Mouse (Mus musculus) frontal cortex, postnatal 36 days (tissue): ENCODE measurements at regions not wholly inside any gene's neighbourhood (a gene's known extent, or its start where the extent isn't known, plus 50 kb on each side); places are given as distances from the start of the nearest gene placed in this dataset.

Experiments
- DNase-seq, 2 experiments: peaks; one replicate each; pipeline ENCODE4 v3.0.0; 2022; ENCODE audit warnings: low spot score in 2 of 2

DNA sequence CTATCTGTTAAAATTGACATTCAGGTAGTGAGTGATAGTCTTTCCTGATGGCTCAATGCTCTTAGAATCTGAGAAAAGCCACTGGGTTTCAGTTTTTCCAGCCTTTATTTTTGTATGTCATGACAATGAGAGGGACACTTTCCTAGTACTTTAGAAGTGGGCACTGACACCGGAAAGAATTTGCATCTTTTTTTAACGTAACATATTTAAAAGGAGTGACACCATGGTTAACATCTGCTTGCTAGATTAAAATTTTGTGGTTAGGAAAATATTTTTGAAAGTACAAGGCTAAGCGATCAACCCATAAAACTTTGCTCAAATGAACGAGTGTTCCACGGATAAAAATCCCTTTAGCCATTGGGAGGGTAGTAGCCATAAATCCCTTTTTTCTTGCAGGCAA lies 174.7 kb downstream of the 1700129C05Rik start:
- DNase-seq, result no peak

DNA sequence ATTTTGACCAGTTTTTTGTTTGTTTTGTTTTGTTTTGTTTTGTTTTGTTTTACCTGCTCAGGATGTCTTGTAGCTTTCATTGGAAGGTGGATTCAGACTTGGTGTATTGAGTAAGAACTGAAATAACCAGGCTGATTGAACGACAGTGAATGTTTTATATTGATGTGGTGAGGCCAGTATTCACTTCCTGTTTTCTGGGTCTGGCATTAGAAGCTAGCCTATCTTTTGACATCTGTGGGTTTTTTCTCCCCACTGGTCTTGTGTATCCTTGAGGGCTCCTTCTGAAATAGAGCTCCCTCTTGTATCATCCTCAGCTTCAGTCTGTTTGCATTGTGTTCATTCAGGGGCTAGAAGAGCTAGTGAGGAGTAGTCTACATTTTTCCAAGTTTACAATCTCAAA lies 175.5 kb downstream of the 1700129C05Rik start:
- DNase-seq, result no peak

DNA sequence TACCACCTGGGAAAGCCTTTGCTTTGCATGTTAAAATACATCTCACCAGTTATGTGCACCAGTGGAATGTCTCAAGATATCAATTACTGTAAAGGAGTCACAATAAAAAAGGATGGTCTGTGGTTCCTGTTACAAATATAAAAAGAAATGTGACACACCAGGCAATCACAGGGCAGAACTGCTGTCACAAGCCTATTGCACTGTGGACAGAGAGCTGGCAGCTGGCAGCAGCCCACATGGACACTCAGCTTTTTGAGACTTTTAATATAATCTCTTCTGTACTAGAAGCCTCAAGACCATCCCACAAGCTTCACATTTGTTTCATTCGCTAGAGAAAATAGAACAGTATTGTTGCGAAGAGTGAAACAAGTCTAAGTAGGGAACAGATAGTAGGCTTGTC lies 197.7 kb downstream of the 1700129C05Rik start:
- peak in 1 of 2 experiments; percentile 7 for DNase-seq

DNA sequence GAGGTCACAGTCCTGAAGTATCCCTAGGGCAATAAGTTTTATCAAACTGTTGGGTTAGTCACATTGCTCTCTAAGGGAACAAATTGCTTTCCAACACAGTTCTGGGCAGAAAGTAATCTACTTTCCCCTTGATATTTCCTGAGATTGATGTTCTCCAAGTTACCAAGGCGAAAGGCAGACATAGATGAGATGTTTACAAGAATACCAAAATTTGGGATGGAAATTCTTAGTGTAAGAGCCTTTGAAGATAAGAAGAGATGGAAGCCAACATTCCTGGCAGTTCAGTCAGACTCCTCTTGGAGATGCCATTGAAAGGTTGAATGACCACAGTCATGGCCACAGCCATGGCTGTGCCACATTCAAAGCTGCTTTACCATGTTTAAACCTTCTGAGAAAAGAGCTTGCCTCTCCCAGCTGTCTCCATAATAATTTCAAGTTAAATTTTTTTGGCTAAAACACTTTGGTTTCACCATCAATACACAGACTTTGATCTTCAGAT lies 199.4 kb downstream of the 1700129C05Rik start:
- DNase-seq, result no peak

DNA sequence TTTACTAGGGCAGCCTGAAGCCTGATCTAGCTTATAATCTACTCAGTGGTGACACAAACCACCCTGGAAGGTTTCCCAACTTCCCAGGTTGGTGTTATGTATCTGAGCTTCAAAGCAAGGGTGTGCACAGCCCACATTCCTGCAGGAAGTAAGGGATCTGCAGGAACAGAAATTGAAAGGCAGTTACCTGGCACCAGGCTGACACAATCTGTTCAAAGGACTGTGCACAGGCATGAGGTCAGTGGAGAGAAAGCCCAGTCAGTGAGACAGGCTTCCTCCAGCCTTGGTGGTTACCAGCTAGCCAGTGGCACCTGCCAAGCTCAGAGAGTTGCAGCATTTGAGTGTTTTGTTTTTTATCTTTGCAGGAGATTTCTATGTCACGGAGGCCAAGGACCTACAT lies 203.6 kb downstream of the 1700129C05Rik start:
- no peak for DNase-seq

DNA sequence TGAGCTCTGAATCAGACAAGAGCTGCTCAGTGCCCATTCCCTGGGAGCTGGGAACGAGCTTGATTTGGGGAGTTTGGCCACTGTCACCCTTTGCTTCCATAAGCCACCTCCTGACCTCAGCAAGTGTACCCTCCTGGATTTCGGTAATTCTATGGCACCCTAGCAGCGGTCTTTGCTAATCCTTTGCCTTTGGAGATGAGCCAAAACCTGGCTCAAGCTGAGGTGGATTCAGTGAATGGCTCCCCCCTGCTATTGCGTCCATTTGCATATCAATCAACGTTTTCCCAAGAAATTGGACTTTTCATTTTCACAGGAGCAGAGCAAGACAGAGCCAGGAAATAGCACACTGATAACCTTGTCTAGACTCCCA lies 204.1 kb downstream of the 1700129C05Rik start:
- DNase-seq, result no peak

DNA sequence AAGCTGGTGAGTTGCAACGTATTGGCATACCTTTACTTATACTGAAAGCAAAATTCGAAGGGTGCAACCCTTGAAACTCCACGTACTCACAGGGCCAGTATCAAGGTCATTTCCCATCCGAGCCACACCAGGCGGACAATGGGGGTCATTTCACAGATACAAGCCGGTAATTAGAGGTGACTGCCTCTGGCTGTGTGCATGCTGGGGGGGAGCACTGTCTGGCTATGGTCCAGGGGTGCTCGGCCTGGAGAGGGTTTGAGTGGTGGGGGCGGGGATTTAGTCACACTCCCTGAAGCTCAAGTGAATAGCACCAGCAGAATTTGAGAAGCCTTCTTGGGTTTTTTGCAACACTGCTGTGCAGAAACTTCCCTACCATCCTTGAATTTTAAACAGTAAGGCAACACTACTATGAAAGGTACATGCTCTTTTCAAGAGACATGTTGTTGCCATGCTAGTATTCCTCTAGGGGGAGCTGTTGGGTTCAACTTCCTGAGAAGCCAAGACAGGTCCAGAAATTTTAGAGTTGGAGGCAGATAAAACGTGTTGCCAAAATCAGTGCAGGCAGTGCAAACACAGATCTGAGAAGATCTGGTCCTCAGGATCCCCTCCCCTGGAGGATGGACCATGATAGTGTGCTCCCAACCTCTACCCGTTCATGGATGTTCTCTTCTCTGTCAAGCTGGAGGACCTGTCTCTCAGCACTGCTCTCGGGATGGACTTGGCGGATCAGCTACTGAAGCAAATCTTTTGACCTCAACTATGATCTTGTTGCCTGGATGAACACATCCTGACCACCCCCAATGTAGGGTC lies 204.7 kb downstream of the 1700129C05Rik start:
- no peak for DNase-seq

DNA sequence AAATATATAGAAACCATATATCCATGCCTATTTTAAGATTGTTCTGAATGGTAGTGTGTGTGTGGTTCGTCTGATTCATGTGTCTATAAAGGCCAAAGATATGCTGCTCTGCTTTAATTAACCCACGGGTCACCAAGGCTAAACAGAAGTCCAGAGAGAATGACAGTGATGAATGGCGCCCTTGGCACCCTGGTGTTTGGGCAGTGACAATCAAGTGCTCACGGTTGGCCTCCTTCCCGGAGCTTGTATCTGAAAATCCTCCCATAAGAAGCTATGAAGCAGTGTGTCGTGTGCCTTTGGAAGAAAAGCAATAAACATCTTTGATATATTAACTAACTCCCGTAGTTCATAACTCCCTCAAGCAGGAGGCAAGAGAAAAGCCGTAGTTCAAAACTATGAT lies 205.4 kb downstream of the 1700129C05Rik start:
- no peak for DNase-seq

DNA sequence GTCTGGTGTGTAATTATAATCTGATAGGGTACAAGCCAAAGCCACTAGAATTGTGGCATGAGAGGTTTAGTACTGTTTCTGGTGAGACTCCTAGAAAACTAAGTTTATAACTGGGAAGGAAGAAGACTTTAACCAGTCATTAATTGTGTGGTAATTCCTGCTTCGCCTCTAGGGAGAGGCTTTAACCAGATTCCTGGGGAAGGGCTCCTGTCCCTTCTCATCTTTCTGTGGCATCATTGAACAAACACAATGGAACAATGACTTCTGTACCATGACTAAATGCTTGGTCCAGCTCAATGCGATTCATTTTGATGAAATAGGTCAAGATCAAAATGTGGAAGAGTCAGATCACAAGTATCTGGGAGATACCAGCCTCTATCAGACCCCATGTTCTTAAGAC lies 206.6 kb downstream of the 1700129C05Rik start:
- DNase-seq, result no peak

DNA sequence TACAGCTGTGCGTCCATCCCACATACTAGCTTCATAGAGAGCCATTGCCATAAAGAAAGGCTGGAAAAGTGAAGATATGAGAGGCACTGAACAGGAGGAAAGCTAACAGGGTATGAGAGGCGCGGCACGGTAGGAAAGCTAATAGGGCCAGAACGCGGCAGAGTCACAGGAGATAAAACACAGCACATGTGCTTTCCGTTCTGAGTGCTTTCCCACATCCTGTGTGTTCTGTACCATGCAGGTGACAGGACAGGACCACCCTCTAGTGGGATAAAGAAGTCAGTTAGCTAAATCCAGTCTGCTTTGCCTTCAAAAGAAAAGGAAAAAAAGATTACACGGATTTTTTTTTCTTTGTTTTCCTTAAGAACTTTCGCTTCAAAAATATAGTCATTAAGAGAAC lies 224.8 kb downstream of the 1700129C05Rik start:
- no peak for DNase-seq

DNA sequence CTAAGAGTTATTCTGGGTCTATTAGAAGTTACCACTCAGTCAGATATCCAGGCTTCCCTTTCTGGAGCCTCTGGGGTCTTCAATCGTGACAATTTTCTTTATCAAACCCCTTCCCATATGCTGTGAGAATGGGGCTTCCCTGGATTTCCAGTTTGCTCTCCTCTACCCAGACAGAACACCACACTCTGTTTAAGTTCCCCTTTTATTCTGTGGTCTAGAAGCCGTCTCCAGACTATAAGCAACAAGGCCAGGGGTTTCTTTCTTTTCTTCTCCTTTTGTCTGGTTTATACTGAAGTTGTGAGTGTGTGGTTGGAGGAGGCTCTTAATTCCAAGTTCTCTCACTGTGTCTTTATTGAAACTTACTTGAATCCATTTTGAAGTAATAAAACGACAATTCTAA lies 225.5 kb downstream of the 1700129C05Rik start:
- no peak for DNase-seq

DNA sequence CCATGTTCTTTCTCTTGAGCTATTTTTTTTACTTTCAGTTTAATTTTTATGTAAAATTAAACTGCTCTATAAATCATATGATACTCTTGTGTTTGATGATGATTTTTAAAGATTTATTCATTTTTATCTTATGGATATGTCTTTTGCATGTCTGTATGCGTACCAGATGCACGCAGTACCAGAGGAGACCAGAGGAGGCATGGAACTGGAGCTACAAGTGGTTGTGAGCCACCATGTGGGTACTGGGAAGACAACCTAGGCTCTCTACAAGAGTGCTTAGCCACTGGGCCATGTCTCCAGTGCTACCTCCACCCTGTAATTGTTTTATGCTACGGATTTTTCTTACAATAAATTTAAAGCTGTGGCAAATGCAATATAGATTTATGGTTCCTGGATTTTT lies 227.8 kb downstream of the 1700129C05Rik start:
- no peak for DNase-seq

DNA sequence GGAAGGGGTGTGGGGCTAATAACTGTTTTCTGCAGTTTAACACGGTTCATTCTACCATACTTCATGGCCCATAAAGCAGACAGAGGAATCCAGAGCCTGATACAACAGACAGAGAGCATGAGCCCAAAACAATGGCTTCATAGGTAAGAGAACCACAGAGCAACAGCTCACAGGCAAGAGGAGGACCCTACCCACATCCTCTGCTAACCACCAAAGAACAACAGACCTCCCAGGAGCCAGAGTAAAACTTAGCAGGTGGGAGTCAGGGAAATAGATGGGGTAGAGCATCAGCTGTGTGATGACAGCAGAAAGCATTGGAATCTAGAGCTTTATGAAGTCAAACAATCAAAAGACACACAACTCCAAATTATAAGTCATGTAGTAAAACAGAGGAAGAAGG lies 231.8 kb downstream of the 1700129C05Rik start:
- DNase-seq, result no peak

DNA sequence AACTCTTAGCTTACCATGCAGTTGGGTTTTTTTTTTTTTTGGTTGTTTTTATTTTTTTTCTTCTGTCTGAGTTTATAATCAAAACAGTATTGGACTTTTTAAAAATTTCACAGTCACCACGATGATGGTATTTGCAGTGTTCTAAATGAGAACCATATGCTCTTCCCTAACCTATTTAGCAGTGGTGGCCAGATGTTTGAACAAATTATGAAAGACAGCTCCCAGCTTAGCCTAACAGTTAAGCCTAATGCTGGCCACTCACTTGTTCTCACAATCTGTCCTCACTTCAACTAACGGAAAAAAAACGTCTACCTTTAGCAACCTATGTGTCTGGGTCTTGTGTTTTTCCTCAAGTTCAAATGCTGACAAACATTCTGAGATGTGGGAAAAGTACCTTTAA lies 234.8 kb downstream of the 1700129C05Rik start:
- no peak for DNase-seq

DNA sequence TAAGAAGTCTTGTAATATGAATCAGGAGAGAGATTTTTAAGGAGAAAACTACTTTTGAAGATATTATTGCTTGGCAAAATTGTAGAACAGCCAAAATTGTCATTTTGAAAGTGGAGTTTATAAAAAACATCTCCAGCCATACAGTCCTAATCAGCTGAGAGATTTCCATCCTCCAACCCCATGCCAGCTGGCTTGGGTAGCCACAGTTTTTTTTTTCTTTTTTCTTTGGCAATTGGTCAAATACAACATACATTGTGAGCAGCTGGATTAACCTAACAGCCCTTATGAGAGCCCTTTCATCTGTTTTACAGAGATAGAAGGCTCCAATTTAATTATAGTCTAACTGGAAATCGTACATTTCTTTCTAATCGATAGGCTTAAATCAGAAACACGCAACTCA lies 235.3 kb downstream of the 1700129C05Rik start:
- DNase-seq, result no peak

DNA sequence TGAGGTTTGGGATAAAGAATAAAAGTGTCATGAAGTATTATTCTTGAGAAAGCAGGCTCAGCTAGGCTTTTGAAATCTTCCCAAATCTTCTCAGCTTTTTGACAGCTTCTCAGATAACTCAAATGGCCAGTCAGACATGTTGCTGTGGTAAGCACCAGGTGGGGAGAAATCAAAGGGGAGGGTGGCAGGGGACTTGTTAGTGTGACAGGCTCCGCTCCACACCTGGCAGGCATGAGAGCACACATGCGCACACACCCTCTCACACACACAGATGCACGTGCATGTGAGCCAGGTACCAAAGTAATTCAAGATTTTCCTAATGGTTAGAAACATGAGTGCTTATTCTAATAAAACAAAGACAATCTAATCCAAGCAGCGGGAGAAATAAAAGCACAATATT lies 236.1 kb downstream of the 1700129C05Rik start:
- DNase-seq, result no peak

DNA sequence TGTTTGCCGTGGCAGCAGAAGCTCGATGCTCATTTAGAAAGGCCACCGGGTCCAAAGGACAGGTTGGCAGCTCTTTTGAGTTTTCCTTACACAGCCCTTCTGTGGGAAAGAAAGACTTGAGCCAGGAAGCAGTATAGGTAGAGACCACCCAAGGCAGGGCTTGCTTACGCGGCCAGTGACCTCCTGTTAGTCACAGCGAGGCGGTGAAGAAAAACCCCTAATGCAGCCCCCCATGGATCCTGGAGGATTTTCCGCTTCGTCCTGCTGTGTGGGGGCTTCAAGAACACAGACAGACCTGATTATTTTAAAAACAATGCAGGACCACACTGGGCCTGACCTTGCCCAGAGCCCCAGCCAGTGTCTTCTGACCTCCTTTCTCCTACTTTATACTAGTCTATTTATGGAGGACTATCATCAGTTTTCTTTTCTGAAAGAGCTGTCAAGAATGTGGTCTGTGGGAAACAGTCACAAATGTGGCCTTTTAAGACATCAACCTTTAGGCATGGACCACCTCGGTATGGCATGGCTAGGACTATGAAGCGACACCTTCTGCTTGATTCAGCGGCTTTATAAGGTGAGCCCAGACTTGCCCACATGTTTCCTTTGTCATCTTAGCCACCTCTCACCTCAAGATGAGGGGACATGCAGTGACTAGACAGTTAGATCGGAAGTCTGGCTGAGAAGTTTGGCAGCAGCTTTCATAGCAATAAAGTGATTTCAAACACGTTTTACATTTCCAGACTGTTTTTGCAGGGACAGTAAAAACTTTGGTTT lies 274.3 kb downstream of the 1700129C05Rik start:
- DNase-seq, result no peak

DNA sequence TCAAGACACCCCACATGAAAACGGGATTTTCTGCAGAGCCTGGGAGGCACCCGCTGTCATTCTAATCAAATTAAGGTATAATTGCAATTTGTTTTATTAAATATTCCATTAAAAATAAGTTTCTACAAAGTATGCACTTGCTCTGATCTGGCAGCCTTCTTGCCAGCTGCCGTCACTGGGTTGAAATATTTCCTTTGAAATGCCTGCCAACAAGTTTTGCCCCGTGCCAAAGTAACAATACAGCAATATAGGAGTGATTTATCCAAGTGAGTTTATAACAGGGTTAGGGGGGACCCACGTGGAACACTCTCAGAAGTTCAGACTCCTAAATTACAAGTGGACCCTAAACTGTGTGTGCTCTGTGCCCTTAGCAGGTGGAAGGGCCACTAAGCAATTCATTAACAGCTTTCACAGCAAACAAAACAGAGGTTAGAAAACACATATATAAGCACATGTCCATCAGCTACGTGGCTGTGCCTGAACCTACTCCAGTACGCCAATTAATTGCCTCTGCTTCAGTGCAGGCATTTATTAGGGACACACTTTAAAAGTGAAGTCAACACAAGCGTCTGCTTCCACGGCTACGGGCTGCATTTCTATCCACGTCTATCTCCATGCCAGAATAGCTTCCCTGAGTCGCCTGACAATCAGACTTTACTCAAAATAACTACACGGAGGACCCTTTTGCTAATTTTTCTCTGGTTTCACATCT lies 275.1 kb downstream of the 1700129C05Rik start:
- DNase-seq, result no peak

DNA sequence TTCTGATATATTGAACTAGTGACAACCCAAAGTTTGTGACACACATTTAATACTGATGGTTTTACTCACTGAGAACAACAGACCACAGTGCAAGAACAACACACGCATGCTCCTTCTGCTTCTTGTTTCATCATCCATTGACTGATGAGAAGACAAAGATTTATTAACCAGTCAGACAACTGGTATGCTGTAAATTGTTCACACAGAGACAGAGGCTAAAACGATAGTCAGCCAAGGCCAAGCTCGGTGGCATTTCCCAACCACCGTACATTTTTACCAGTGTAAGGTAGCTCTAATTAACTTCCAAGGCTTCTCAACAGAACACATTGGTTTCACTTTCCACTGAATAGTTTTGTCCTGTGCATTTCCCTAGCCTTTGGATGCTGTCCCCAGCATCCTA lies 287.8 kb downstream of the 1700129C05Rik start:
- DNase-seq, result no peak

DNA sequence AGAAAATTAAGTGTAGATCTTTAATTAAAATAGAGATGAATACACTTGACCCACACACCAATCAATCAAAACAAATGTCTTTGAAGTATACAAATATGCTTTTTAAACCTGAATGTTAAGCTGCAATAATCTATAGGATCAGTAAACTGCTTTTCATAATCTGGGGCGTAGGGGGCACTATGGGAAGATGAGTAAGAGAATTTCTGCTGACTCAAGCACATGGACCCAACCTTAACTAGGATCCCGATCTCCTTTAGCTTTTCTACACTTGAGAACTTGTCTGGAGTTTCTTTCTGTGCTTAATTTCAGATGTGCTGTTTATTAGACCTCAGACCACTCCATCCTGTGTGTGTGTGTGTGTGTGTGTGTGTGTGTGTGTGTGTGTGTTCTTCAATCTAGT lies 298.1 kb downstream of the 1700129C05Rik start:
- no peak for DNase-seq

DNA sequence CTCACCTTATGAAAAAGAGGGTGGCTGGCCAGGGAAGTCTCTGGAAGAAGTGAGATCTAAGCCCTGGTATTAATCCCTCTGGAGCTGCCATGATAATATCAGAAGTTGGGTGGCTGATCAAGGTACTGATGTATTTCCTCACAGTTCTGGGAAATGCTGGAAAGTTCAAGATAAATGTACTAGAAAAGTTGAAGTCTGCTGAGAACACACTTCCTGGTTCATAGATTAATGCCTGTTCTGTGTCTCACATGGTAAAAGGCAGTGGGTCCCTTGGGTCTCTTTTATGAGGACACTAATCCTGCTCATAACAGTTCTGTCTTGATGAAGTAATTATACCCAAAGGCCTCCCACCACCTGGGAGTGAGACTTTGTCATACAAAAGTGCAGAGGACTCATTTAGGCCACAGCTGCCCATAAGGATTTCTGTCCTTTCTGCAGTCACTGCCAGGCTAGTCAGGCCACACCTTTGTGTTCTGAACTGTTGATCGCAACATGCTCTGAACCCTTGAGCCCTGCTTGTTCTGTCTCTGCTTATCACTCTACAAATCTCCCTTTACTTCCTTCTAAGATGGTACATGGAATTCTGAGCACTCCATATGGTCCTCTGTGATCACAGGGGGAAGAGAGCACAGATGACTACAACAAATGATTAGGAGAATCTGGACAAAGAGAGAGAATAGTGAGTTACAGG lies 300.4 kb downstream of the 1700129C05Rik start:
- no peak for DNase-seq

DNA sequence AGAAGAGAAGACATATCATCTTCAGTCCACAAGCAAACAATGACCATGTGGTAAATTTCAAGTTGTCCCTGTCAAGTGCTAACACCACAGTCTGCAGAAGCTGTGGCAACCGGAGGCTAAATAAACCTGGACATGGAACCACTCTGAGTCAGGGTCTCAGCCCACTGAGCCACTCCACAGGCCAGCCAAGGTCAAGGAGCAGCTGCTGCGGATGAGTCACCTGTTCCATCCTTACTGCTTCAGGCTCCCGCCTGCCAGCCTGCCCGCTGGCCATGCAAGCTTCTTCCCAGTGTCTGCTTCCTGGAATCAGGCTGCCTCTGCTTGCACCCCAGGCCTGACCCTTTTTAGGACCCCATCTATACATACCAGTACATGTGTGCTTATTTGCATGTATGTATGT lies 319.8 kb downstream of the 1700129C05Rik start:
- no peak for DNase-seq
